Mouse (Mus musculus): ENCODE data around the gene Ate1. TPM values are rescaled to one million over a fixed set of nuclear protein-coding genes. Genes with fewer than 3 reads are reported as not detected.
"Not testable (repeated sequence)": the region's sequence is repeated elsewhere in the genome, so short reads cannot be mapped to it uniquely, and the experiment has no call there.

Gene Ate1
- total and polyA plus RNA-seq, 2 experiments from 2014 or later: 50.8 to 97.7 TPM

DNA sequence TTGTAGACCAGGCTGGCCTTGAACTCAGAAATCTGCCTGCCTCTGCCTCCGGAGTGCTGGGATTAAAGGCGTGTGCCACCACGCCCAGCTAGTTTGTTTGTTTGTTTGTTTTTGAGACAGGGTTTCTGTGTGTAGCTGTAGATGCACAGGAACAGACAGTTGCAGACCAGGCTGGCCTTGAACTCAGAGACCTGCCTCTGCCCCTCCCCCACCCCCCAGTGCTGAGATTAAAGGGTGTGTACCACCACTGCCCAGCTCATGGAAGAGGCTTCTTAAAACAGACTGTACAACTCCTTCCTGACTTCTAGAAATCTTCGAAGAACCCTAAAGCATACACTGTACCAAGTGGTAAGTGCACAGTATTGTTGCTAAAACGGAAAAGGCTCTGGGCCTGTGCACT, 25.2 kb upstream of the Ate1 start:
- Histone ChIP-seq H3K36me3 (ENCODE audit: insufficient read depth) (no peaks in the 10 kb centered on the region), H3K4me3 (ENCODE audit: low read depth, low read length) (no peak overlapping the region), H3K27me3 (ENCODE audit: insufficient read depth, low read length) (no peaks in the 10 kb centered on the region), H3K9me3 (ENCODE audit: low read length) (no peaks in the 10 kb centered on the region), H3K4me1 (ENCODE audit: insufficient read depth) (peaks cover 4% of the 10 kb centered on the region), H3K4me2 (ENCODE audit: low read depth) (peak overlapping the region; percentile 73; the same call in 1 of the 2 replicates), H3K27ac (ENCODE audit: low read depth, low read length) (no peak overlapping the region), H3K9ac (no peak overlapping the region)
- ATAC-seq (no peak), DNase-seq (no peak)
- no peak for TF ChIP-seq CTCF (IDR thresholded peaks at IDR 0.05; ENCODE audit: low read depth)
- WGBS: 93% methylated on average over 5 of the region's 5 CpGs

DNA sequence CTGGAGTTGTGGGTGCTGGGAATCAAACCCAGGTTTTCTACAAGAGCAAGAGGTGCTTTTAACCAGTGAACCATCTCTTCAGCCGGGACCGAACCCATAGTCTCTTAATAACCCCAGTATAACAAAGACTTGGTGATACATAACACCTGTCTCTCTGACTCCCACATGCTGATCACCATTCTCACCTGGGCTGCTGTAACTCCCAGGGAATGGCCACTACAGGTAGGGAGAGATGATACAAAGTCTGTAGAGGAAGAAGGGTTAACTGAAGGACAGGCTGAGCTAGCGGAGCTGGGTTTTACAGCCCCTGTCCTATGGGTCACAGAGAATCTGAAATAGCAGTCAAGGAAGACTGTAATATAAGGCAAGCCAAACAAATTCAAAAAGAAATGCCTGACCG, 23.0 kb upstream of the Ate1 start:
- no peak for DNase-seq
- no peak overlapping the region for H3K9ac ChIP-seq
- no peaks in the 10 kb centered on the region for H3K27me3 ChIP-seq (ENCODE audit: insufficient read depth, low read length)
- TF ChIP-seq CTCF (IDR thresholded peaks at IDR 0.05; ENCODE audit: low read depth): no peak
- no peak overlapping the region for H3K4me3 ChIP-seq (ENCODE audit: low read depth, low read length)
- no peak overlapping the region for H3K27ac ChIP-seq (ENCODE audit: low read depth, low read length)
- ATAC-seq: no peak
- H3K9me3 ChIP-seq (ENCODE audit: low read length): no peaks in the 10 kb centered on the region
- WGBS: 97% methylated on average over 4 of the region's 4 CpGs
- H3K4me1 ChIP-seq (ENCODE audit: insufficient read depth): peaks cover 4% of the 10 kb centered on the region
- no peak overlapping the region for H3K4me2 ChIP-seq (ENCODE audit: low read depth)
- H3K36me3 ChIP-seq (ENCODE audit: insufficient read depth): peaks cover 13% of the 10 kb centered on the region

DNA sequence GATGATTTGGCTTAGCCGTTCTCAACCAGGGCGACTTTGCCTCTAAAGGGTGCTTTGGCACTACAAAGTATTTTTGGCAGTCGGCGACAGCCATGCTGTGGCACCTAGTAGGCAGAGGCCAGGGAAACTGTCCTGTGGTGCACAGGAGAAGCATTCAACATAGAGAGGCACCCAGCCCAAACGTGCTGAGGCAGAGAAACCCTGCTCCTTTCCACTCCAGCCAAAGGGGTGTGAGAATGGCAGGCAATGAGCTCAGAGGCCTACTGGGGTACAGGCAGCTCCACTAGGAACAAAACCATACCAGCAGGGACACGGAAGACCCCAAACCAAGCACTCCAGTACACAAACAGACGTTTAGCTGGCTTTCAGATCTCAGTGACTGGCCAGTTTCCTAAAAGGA, 20.0 kb upstream of the Ate1 start:
- no peaks in the 10 kb centered on the region for H3K9me3 ChIP-seq (ENCODE audit: low read length)
- no peak overlapping the region for H3K27ac ChIP-seq (ENCODE audit: low read depth, low read length)
- peaks cover 29% of the 10 kb centered on the region for H3K36me3 ChIP-seq (ENCODE audit: insufficient read depth)
- H3K4me3 ChIP-seq (ENCODE audit: low read depth, low read length): no peak overlapping the region
- H3K27me3 ChIP-seq (ENCODE audit: insufficient read depth, low read length): no peaks in the 10 kb centered on the region
- ATAC-seq (no peak), DNase-seq (no peak)
- H3K9ac ChIP-seq: no peak overlapping the region
- no peak for TF ChIP-seq CTCF (IDR thresholded peaks at IDR 0.05; ENCODE audit: low read depth)
- no peak overlapping the region for H3K4me2 ChIP-seq (ENCODE audit: low read depth)
- 81% methylated on average over 7 of the region's 7 CpGs for WGBS
- H3K4me1 ChIP-seq (ENCODE audit: insufficient read depth): no peaks in the 10 kb centered on the region

DNA sequence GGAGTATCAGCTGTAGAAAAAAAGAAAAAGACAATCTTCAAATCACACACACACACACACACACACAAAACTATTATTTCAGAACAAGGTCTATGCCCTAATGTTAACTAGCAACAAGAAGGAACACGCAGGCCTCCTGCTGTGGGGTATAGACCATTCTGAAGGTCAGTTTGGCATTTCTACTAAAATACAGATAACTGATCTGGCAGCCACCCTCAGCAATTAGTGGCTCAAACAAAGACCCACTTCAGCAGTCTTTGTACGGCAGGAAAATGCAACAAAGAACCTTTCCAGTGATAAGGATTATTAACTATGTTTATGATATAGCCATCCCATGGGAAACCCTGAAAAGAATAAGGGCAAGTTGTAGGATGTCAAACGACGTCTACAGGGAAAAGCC, 16.9 kb upstream of the Ate1 start:
- Histone ChIP-seq H3K36me3 (ENCODE audit: insufficient read depth) (peaks cover 33% of the 10 kb centered on the region), H3K4me1 (ENCODE audit: insufficient read depth) (no peaks in the 10 kb centered on the region), H3K4me2 (ENCODE audit: low read depth) (no peak overlapping the region), H3K9me3 (ENCODE audit: low read length) (no peaks in the 10 kb centered on the region), H3K27me3 (ENCODE audit: insufficient read depth, low read length) (no peaks in the 10 kb centered on the region), H3K4me3 (ENCODE audit: low read depth, low read length) (no peak overlapping the region), H3K9ac (no peak overlapping the region), H3K27ac (ENCODE audit: low read depth, low read length) (no peak overlapping the region)
- WGBS: 76% methylated on average over 4 of the region's 4 CpGs
- no peak for ATAC-seq
- DNase-seq: no peak
- no peak for TF ChIP-seq CTCF (IDR thresholded peaks at IDR 0.05; ENCODE audit: low read depth)

DNA sequence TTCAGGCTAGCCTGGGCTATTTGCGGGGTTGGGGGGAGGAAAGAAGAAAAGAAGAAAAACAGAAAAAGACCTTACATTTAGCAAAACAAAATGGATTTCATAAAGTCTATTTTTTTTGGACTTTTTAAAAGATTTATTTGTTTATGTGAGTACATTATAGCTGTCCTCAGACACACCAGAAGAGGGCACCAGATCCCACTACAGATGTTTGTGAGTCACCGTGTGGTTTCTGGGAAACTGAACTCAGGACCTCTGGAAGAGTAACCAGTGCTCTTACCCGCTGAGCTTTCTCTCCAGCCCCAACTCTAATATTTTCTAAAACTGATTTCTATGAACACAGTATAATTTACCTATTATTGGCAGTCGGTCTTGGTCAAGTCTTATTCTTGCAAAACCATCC, 15.0 kb upstream of the Ate1 start:
- WGBS: 82% methylated on average over 4 of the region's 4 CpGs
- Histone ChIP-seq H3K9ac (no peak overlapping the region), H3K27me3 (ENCODE audit: insufficient read depth, low read length) (no peaks in the 10 kb centered on the region), H3K36me3 (ENCODE audit: insufficient read depth) (peaks cover 39% of the 10 kb centered on the region), H3K27ac (ENCODE audit: low read depth, low read length) (no peak overlapping the region), H3K9me3 (ENCODE audit: low read length) (no peaks in the 10 kb centered on the region), H3K4me3 (ENCODE audit: low read depth, low read length) (no peak overlapping the region), H3K4me1 (ENCODE audit: insufficient read depth) (no peaks in the 10 kb centered on the region), H3K4me2 (ENCODE audit: low read depth) (no peak overlapping the region)
- DNase-seq: no peak
- peak; percentile 37 for TF ChIP-seq CTCF (IDR thresholded peaks at IDR 0.05; ENCODE audit: low read depth)
- no peak for ATAC-seq

DNA sequence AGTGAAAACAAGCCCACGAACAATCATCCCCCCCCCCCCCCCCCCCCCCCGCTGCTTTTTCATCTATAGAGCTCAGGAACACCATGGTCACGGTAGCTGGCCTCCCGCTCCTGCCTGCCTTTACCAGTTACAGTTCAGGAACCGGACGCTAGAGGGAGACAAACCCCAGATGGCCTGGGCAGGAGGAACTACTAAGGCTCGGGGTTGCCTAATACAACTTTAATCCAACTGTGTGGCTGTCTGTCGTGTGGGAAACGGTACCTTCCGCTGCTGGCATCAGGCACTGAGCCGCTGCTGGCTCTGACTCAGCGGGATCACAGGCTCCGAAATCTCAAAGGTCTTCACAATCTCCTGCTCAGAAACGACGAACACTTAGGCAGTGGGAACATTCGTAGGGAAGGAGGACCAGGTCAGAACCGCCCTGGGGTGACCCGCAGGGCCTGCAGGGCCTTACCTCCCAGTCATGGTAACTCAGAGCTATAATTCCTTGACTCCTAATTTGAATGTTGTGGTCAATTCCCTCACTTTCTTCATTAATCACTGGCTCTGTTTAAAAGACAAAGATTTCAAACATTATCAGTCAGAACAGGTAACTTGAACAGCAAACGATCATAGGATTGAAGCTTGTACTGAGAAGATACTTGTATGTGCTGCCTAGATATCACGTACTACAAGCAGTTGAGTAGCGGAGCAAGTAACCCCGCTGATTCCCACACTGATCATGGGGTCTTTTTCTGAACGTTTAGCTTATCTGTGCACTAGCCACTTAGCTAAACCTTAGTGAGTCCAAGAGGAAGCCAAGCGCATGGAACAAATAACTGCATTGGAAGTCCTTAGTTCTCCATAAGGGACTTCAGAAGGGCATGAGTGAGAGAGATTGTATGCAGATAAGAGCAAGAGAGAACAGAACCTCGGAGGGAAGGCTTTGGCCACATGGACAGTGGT, 13.4 kb upstream of the Ate1 start:
- Histone ChIP-seq H3K9ac (no peak overlapping the region), H3K27me3 (ENCODE audit: insufficient read depth, low read length) (no peaks in the 10 kb centered on the region), H3K4me3 (ENCODE audit: low read depth, low read length) (no peak overlapping the region), H3K4me2 (ENCODE audit: low read depth) (no peak overlapping the region), H3K4me1 (ENCODE audit: insufficient read depth) (no peaks in the 10 kb centered on the region), H3K9me3 (ENCODE audit: low read length) (no peaks in the 10 kb centered on the region), H3K36me3 (ENCODE audit: insufficient read depth) (peaks cover 30% of the 10 kb centered on the region), H3K27ac (ENCODE audit: low read depth, low read length) (peak overlapping the region; percentile 50)
- peak; percentile 94 for TF ChIP-seq CTCF (IDR thresholded peaks at IDR 0.05; ENCODE audit: low read depth)
- DNase-seq (peak; percentile 85), ATAC-seq (peak; percentile 79)
- 40% methylated on average over 25 of the region's 25 CpGs for WGBS

DNA sequence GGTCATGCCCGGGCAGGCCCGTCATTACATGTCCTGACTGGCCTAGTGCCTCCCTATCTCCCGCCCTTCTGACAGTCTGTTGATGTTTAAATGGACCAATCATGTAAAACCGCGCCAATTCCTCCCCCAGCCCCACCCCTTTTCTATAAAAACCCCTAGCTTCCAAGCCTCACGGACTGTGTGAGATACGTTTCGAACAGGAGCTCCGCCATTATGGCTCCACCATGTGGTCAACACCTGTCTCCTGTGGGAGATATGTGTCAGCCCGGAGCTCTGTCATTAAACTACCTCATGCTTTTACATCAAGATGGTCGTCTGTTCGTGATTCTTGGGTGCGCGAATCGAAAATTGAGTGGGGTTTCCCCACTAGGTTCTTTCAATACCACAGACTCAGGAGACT, 11.0 kb upstream of the Ate1 start:
- WGBS: 92% methylated on average over 15 of the region's 15 CpGs

More for the DNA sequence above, 11.0 kb upstream of the Ate1 start:
- DNase-seq; H3K27me3 ChIP-seq (ENCODE audit: insufficient read depth, low read length); H3K9me3 ChIP-seq (ENCODE audit: low read length); H3K4me2 ChIP-seq (ENCODE audit: low read depth); ATAC-seq; H3K4me3 ChIP-seq (ENCODE audit: low read depth, low read length); H3K4me1 ChIP-seq (ENCODE audit: insufficient read depth); H3K9ac ChIP-seq; H3K27ac ChIP-seq (ENCODE audit: low read depth, low read length): not testable (repeated sequence)
- H3K36me3 ChIP-seq (ENCODE audit: insufficient read depth): peaks cover 11% of the 10 kb centered on the region; the same call in 1 of the 2 replicates
